Mouse (Mus musculus): ENCODE measurements around the gene Lin52. TPM values are rescaled to one million over a fixed set of nuclear protein-coding genes. Genes with fewer than 3 reads are reported as not detected.

Lin52 gene
- polyA plus RNA-seq, 1 experiment: 0.60 TPM

- Histone ChIP-seq H3K36me3 (replicated peaks; ENCODE audit: low read length) (no peaks in the 10 kb centered on the region), H3K9me3 (peaks cover 5% of the 10 kb centered on the region), H3K27me3 (replicated peaks) (peaks cover 57% of the 10 kb centered on the region), H3K4me1 (no peaks in the 10 kb centered on the region), H3K4me3 (replicated peaks) (no peak overlapping the region)
- TF ChIP-seq FLI1 (IDR thresholded peaks at IDR 0.05; ENCODE audit: low read length) (no peak), GATA1 (IDR thresholded peaks at IDR 0.05; ENCODE audit: borderline replicate concordance, low read length) (no peak)
These were observed 111.3 kb downstream of the Lin52 start for GRCm38 (mm10) chr12:84562558-84562957.

- Histone ChIP-seq H3K9me3 (no peaks in the 10 kb centered on the region), H3K4me3 (replicated peaks) (no peak overlapping the region), H3K4me1 (peaks cover 33% of the 10 kb centered on the region), H3K36me3 (replicated peaks; ENCODE audit: low read length) (no peaks in the 10 kb centered on the region), H3K27me3 (replicated peaks) (peaks cover 86% of the 10 kb centered on the region)
- TF ChIP-seq FLI1 (IDR thresholded peaks at IDR 0.05; ENCODE audit: low read length) (no peak), GATA1 (IDR thresholded peaks at IDR 0.05; ENCODE audit: borderline replicate concordance, low read length) (no peak)
These were observed 116.4 kb downstream of the Lin52 start for GRCm38 (mm10) chr12:84567576-84567975.

- TF ChIP-seq FLI1 (IDR thresholded peaks at IDR 0.05; ENCODE audit: low read length) (no peak), GATA1 (IDR thresholded peaks at IDR 0.05; ENCODE audit: borderline replicate concordance, low read length) (no peak)
- Histone ChIP-seq H3K27me3 (replicated peaks) (peaks cover 85% of the 10 kb centered on the region), H3K4me3 (replicated peaks) (no peak within 1 kb of the TSS), H3K4me1 (peaks cover 34% of the 10 kb centered on the region), H3K36me3 (replicated peaks; ENCODE audit: low read length) (no peaks in the 10 kb centered on the region), H3K9me3 (no peaks in the 10 kb centered on the region)
These were observed 118.2 kb downstream of the Lin52 start, which contains the start of gene Vsx2 for GRCm38 (mm10) chr12:84569336-84569970. Gene Vsx2 (plus strand): TSS chr12:84569762.

GRCm38 (mm10) chr12:84569976-84570693, 118.9 kb downstream of the Lin52 start:
- Histone ChIP-seq H3K27me3 (replicated peaks) (peaks cover 85% of the 10 kb centered on the region), H3K9me3 (no peaks in the 10 kb centered on the region), H3K4me1 (peaks cover 34% of the 10 kb centered on the region), H3K4me3 (replicated peaks) (no peak overlapping the region), H3K36me3 (replicated peaks; ENCODE audit: low read length) (no peaks in the 10 kb centered on the region)
- TF ChIP-seq GATA1 (IDR thresholded peaks at IDR 0.05; ENCODE audit: borderline replicate concordance, low read length): no peak
- no peak for TF ChIP-seq FLI1 (IDR thresholded peaks at IDR 0.05; ENCODE audit: low read length)

GRCm38 (mm10) chr12:84570694-84571415, 119.6 kb downstream of the Lin52 start:
- no peaks in the 10 kb centered on the region for H3K36me3 ChIP-seq (replicated peaks; ENCODE audit: low read length)
- peaks cover 88% of the 10 kb centered on the region for H3K27me3 ChIP-seq (replicated peaks)
- no peak overlapping the region for H3K4me3 ChIP-seq (replicated peaks)
- TF ChIP-seq GATA1 (IDR thresholded peaks at IDR 0.05; ENCODE audit: borderline replicate concordance, low read length) (no peak), FLI1 (IDR thresholded peaks at IDR 0.05; ENCODE audit: low read length) (no peak)
- H3K4me1 ChIP-seq: peaks cover 34% of the 10 kb centered on the region
- no peaks in the 10 kb centered on the region for H3K9me3 ChIP-seq

- Histone ChIP-seq H3K9me3 (no peaks in the 10 kb centered on the region), H3K27me3 (replicated peaks) (peaks cover 90% of the 10 kb centered on the region), H3K4me1 (peaks cover 34% of the 10 kb centered on the region), H3K36me3 (replicated peaks; ENCODE audit: low read length) (no peaks in the 10 kb centered on the region), H3K4me3 (replicated peaks) (no peak overlapping the region)
- TF ChIP-seq FLI1 (IDR thresholded peaks at IDR 0.05; ENCODE audit: low read length) (no peak), GATA1 (IDR thresholded peaks at IDR 0.05; ENCODE audit: borderline replicate concordance, low read length) (no peak)
These were observed 120.5 kb downstream of the Lin52 start for GRCm38 (mm10) chr12:84571466-84572340.

- no peaks in the 10 kb centered on the region for H3K9me3 ChIP-seq
- TF ChIP-seq GATA1 (IDR thresholded peaks at IDR 0.05; ENCODE audit: borderline replicate concordance, low read length) (no peak), FLI1 (IDR thresholded peaks at IDR 0.05; ENCODE audit: low read length) (no peak)
- H3K4me3 ChIP-seq (replicated peaks): no peak overlapping the region
- H3K4me1 ChIP-seq: peaks cover 34% of the 10 kb centered on the region
- peaks cover 92% of the 10 kb centered on the region for H3K27me3 ChIP-seq (replicated peaks)
- H3K36me3 ChIP-seq (replicated peaks; ENCODE audit: low read length): no peaks in the 10 kb centered on the region
These were observed 121.1 kb downstream of the Lin52 start for GRCm38 (mm10) chr12:84572341-84572720.

GRCm38 (mm10) chr12:84573094-84573493, 121.9 kb downstream of the Lin52 start:
- peaks cover 91% of the 10 kb centered on the region for H3K27me3 ChIP-seq (replicated peaks)
- no peak overlapping the region for H3K4me3 ChIP-seq (replicated peaks)
- peaks cover 34% of the 10 kb centered on the region for H3K4me1 ChIP-seq
- no peaks in the 10 kb centered on the region for H3K36me3 ChIP-seq (replicated peaks; ENCODE audit: low read length)
- no peak for TF ChIP-seq GATA1 (IDR thresholded peaks at IDR 0.05; ENCODE audit: borderline replicate concordance, low read length)
- TF ChIP-seq FLI1 (IDR thresholded peaks at IDR 0.05; ENCODE audit: low read length): no peak
- no peaks in the 10 kb centered on the region for H3K9me3 ChIP-seq

GRCm38 (mm10) chr12:84577768-84578439, 126.7 kb downstream of the Lin52 start:
- H3K27me3 ChIP-seq (replicated peaks): peaks cover 64% of the 10 kb centered on the region
- H3K36me3 ChIP-seq (replicated peaks; ENCODE audit: low read length): no peaks in the 10 kb centered on the region
- no peak overlapping the region for H3K4me3 ChIP-seq (replicated peaks)
- H3K9me3 ChIP-seq: peaks cover 13% of the 10 kb centered on the region
- no peaks in the 10 kb centered on the region for H3K4me1 ChIP-seq
- TF ChIP-seq GATA1 (IDR thresholded peaks at IDR 0.05; ENCODE audit: borderline replicate concordance, low read length): no peak
- no peak for TF ChIP-seq FLI1 (IDR thresholded peaks at IDR 0.05; ENCODE audit: low read length)
